Mouse (Mus musculus) thymus, adult 2 months (tissue): ENCODE results near the gene Dapl1. TPM values are rescaled to one million over a fixed set of nuclear protein-coding genes. Genes with fewer than 3 reads are reported as not detected.

ENCODE experiments used
- DNase-seq: peaks from one replicate; pipeline ENCODE4 v3.0.0; 2021
- H3K27ac ChIP-seq: fragments of 200-500 bp; 2 replicates; pipeline ENCODE4 v1.5.1; 2012; ENCODE audit warnings: low read length, control low read depth; ENCODE audit not compliant: control insufficient read depth, insufficient read depth
- H3K27me3 ChIP-seq: fragments of 200-500 bp; 2 replicates; pipeline ENCODE4 v1.6.1; 2012; ENCODE audit warnings: mild to moderate bottlenecking, low read length, moderate library complexity, mixed read lengths; ENCODE audit not compliant: control insufficient read depth, insufficient read depth
- H3K36me3 ChIP-seq: fragments of 200-500 bp; 2 replicates; pipeline ENCODE4 v1.6.1; 2012; ENCODE audit warnings: mild to moderate bottlenecking, low read length, moderate library complexity; ENCODE audit not compliant: control insufficient read depth, insufficient read depth
- H3K4me1 ChIP-seq: fragments of 200-500 bp; replicated peaks from 2 replicates; pipeline ENCODE4 v1.6.1; 2012; ENCODE audit warnings: low read length; ENCODE audit not compliant: control insufficient read depth, insufficient read depth
- H3K4me3 ChIP-seq: fragments of 200-500 bp; 2 replicates; pipeline ENCODE4 v1.5.1; 2012; ENCODE audit warnings: mild to moderate bottlenecking, low read length, control low read depth, moderate library complexity; ENCODE audit not compliant: control insufficient read depth, insufficient read depth
- CTCF ChIP-seq: fragments of 200-500 bp; IDR thresholded peaks from 2 replicates; pipeline ENCODE4 v1.5.1; 2012; ENCODE audit warnings: mild to moderate bottlenecking, control low read depth, low read length, moderate library complexity, borderline replicate concordance; ENCODE audit not compliant: control insufficient read depth, poor library complexity, insufficient read depth; ENCODE audit errors: extremely low read depth
- POLR2A ChIP-seq: fragments of 200-500 bp; IDR thresholded peaks from 2 replicates; pipeline ENCODE4 v1.6.1; 2012; ENCODE audit warnings: mild to moderate bottlenecking, low read length, control low read depth, moderate library complexity; ENCODE audit not compliant: control insufficient read depth, poor library complexity, insufficient read depth; ENCODE audit errors: extremely low read depth
- WGBS: fragments of 180-500 bp; shearing (Covaris S2); methylation state at CpG from one replicate; pipeline ENCODE4 v1.1.7; 2018; 5-methylcytosine and 5-hydroxymethylcytosine counted together
- polyA plus RNA-seq: library from polyadenylated mRNA; depleted of rRNA; stranded (reverse); fragments of >200 nt; gene quantifications from 2 replicates; pipeline ENCODE4 v1.2.3, GENCODE M21; 2012; rRNA removed

Gene Dapl1
- polyA plus RNA-seq, 1 experiment: 4.7 TPM

- H3K4me3 ChIP-seq: no peak overlapping the region
- no peak for DNase-seq
- TF ChIP-seq CTCF: no peak
- no peak for TF ChIP-seq POLR2A
- no peak overlapping the region for H3K27ac ChIP-seq
- no peaks in the 10 kb centered on the region for H3K4me1 ChIP-seq
- 97% methylated on average over 8 of the region's 8 CpGs for WGBS
- no peaks in the 10 kb centered on the region for H3K27me3 ChIP-seq
- H3K36me3 ChIP-seq: no peaks in the 10 kb centered on the region
Measured at GRCm38 (mm10) chr2:59547369-59548099, 63.1 kb downstream of the Dapl1 start.

GRCm38 (mm10) chr2:59552784-59553183, 68.3 kb downstream of the Dapl1 start:
- H3K36me3 ChIP-seq: no peaks in the 10 kb centered on the region
- TF ChIP-seq POLR2A (no peak), CTCF (no peak)
- H3K27me3 ChIP-seq: no peaks in the 10 kb centered on the region
- WGBS: 93% methylated on average over 1 of the region's 1 CpGs
- H3K4me3 ChIP-seq: no peak overlapping the region
- H3K4me1 ChIP-seq: no peaks in the 10 kb centered on the region
- H3K27ac ChIP-seq: no peak overlapping the region
- DNase-seq: no peak

GRCm38 (mm10) chr2:59554373-59554940, 70.0 kb downstream of the Dapl1 start:
- Histone ChIP-seq H3K4me1 (no peaks in the 10 kb centered on the region), H3K4me3 (no peak overlapping the region), H3K36me3 (no peaks in the 10 kb centered on the region), H3K27ac (no peak overlapping the region), H3K27me3 (no peaks in the 10 kb centered on the region)
- TF ChIP-seq CTCF: no peak
- TF ChIP-seq POLR2A: no peak
- 84% methylated on average over 2 of the region's 2 CpGs for WGBS
- DNase-seq: no peak

Other genes with a start within 250 kb of the Dapl1 start
- 7.3 and 8.1 TPM in 2 replicates for gene Tanc1, start 127.4 kb downstream of the Dapl1 start, polyA plus RNA-seq